Mouse (Mus musculus) NIH3T3 (cell line): ENCODE measurements around the gene Kif3b.

Experiments used
- DNase-seq: peaks from one replicate; pipeline ENCODE4 v3.0.0-alpha.2; 2012; ENCODE audit warnings: low read depth

Kif3b gene

GRCm38 (mm10) chr2:153297771-153298170 is 6.6 kb downstream of the Kif3b start:
- no peak for DNase-seq

DNA sequence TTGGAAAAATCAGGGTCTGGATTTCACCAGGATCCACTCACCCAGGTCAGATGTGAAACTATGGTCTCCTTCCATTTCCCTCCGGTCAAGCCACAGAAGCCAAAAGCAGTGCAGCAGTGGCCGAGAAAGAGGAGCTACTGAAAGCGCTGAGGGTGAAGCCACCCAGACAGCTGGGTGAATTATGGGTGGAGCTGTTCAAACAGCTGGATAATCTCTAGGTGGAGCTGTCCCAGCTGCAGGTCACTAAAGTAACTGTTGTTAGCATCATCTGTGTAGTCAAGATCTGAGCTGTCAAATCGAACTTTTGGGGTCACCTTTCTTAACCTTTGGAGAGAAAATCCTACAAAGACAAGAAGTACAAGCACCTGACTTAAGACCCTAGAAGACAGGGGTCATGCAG is 7.2 kb downstream of the Kif3b start:
- DNase-seq: no peak

DNA sequence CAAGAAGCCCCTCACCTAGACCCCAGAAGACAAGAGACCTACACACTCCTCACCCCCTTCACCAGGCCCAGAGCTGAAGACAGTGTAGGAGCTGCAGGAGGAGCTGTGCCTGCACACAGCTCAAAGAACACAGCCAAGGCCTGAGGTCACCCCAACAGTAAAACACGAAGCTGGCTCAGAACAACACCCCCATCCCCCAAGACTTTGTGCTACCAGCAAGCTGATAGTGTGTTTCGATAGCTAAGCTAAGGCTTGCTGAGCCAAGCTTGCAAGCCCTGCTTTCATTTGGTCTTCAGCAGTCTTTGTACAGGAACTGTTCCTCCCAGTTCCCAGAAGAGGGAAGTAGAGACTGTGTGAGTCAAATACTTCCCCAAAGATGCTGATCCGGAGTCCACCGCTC is 7.7 kb downstream of the Kif3b start:
- DNase-seq: peak; percentile 11

GRCm38 (mm10) chr2:153301123-153301522 is 9.9 kb downstream of the Kif3b start:
- DNase-seq: no peak

GRCm38 (mm10) chr2:153305240-153305639 is 14.0 kb downstream of the Kif3b start:
- no peak for DNase-seq

DNA sequence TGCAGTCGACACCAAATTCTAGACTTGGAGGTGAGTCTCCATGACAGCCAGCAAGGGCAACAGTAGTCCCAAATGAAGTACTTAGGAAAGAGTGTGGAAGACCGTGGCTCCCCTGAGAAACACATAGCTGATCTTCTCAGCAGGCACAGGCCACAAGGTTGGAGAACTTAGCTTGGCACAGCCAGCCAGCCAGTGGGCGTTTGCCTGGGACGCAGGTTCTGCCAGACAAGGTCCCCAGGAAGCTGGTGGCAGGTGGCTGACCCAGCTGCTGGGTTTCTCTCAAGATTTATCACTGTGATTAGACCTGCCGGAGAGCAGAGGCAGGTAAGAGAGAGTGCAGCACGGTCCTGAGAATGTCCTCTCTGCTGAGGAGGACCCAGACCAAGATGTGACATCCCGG is 17.4 kb downstream of the Kif3b start:
- DNase-seq: no peak

DNA sequence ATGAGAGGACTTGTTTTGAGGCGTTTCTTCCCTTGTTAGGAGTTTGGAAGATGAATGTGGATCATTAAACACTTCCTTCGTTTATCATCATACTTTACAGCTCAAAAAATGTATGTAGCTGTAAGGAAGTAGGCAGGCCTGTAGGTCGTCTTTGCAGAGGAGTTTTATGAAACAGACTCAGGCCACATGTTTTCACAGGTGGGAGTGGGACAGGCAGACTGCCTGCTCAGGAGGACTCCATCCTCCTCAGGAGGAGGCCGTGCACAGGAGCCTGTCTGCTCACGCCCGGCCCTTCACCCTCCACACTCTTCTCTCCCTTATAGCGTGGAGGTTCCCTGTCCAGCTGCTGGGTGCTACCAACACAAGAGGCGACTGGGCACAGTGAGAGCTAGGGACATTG is 17.9 kb downstream of the Kif3b start:
- no peak for DNase-seq

DNA sequence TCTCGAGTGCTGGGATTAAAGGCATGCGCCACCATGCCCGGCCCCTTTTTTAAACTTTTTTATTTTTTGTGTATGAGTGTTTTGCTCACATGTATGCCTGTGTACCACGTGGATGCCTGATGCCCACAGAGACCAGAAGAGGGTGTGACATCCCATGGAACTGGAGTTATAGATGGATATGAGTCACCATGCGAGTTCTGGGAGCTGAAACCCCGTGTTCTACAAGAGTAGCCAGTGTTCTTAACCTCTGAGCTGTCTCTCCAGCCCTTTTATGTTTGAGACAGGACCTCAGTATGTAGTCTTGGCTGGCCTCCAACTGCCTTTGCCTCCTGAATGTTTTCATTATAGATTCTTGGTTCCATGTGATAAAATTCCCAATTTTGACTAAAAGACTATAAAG is 19.0 kb downstream of the Kif3b start:
- peak; percentile 90 for DNase-seq

- DNase-seq: no peak
These were observed 21.7 kb downstream of the Kif3b start for GRCm38 (mm10) chr2:153312884-153313283.

GRCm38 (mm10) chr2:153318408-153318807 is 27.2 kb downstream of the Kif3b start:
- no peak for DNase-seq

GRCm38 (mm10) chr2:153319036-153319643 is 27.9 kb downstream of the Kif3b start:
- no peak for DNase-seq

- DNase-seq: peak; percentile 43
These were observed 34.6 kb downstream of the Kif3b start for GRCm38 (mm10) chr2:153325706-153326376.

GRCm38 (mm10) chr2:153332271-153332670 is 41.1 kb downstream of the Kif3b start:
- DNase-seq: no peak

- DNase-seq: no peak
These were observed 41.8 kb downstream of the Kif3b start for GRCm38 (mm10) chr2:153332981-153333380.

- no peak for DNase-seq
These were observed 42.6 kb downstream of the Kif3b start for GRCm38 (mm10) chr2:153333822-153334232.

- no peak for DNase-seq
These were observed 43.1 kb downstream of the Kif3b start for GRCm38 (mm10) chr2:153334281-153334680.

GRCm38 (mm10) chr2:153336117-153336516 is 44.9 kb downstream of the Kif3b start:
- no peak for DNase-seq

DNA sequence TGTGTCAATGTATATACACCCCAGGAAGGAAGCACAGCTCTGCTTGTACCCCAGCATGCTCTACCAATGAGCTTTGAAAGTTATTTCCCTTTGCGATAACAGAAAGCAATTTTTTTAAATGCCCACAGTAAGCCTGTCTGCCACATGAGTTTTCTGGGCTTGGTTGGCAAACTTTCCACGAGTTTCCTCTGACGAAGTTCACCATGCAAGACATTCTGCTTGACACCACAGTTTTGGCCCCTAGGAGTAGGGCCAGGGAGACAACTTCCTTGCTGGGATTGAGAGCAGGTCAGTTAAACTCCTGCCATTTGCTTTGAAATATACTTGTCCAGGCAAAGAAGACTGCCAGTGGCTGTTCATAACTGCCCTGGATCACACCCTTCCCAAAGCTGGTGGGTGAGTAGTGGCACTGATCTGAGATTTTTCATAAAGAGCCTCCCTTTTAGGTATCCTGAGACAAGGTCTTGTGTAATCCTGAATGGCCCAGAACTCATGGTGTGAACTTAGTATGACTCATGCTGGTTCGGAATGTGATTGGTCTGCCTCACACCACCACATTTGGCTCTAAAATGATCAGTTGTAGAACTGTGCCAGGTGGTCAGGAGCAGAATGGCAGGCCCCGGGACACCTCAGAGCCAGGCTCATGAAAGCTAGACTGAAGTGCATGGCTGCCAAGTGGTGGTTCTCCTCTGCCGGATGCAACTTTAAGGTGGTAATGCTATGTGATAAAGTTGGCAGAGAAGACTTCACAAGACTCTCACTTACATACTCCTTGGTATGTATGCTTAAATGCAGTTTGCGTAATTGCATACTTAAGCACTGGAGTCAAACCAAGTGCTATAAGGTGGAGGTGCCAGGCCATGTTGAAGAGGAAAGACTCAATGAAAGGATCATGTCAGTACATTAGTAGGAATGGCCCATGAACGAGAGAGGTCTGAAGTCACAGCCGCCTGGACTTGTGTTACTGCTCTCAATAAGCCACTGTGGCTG is 47.4 kb downstream of the Kif3b start:
- peak; percentile 81 for DNase-seq

- no peak for DNase-seq
These were observed 51.0 kb downstream of the Kif3b start for GRCm38 (mm10) chr2:153342166-153342565.

GRCm38 (mm10) chr2:153342602-153343001 is 51.4 kb downstream of the Kif3b start:
- peak; percentile 21 for DNase-seq

GRCm38 (mm10) chr2:153343191-153343590 is 52.0 kb downstream of the Kif3b start:
- no peak for DNase-seq

GRCm38 (mm10) chr2:153345071-153345453 is 53.8 kb downstream of the Kif3b start:
- DNase-seq: no peak
